Mouse (Mus musculus) splenic B cell, adult 2 months (primary cell): ENCODE measurements around the gene Ddt.

ENCODE experiments used
- DNase-seq: peaks from one replicate; pipeline ENCODE4 v3.0.0-alpha.2; 2011; ENCODE audit warnings: low read depth, low spot score
- H3K27me3 ChIP-seq: 2 replicates; pipeline ENCODE4 v1.6.1; 2012; ENCODE audit warnings: mild to moderate bottlenecking, low read length, moderate library complexity, mixed read lengths; ENCODE audit not compliant: control insufficient read depth, poor library complexity, insufficient read depth, severe bottlenecking
- H3K36me3 ChIP-seq: 2 replicates; pipeline ENCODE4 v1.6.1; 2012; ENCODE audit warnings: mild to moderate bottlenecking, low read length, moderate library complexity, mixed read lengths; ENCODE audit not compliant: control insufficient read depth, poor library complexity, insufficient read depth, severe bottlenecking

Ddt gene

GRCm38 (mm10) chr10:75772795-75773664 is at the start of gene Ddt:
TSS of gene Ddt (minus strand) at chr10:75773414.
- Histone ChIP-seq H3K36me3 (no peaks in the 10 kb centered on the region; the same call in 1 of the 2 replicates), H3K27me3 (no peaks in the 10 kb centered on the region)
- DNase-seq: peak; percentile 94

GRCm38 (mm10) chr10:75822443-75822842 is 49.2 kb upstream of the Ddt start, which contains the start of gene Gstt4:
TSS of gene Gstt4 (minus strand) at chr10:75822543.
- Histone ChIP-seq H3K27me3 (no peaks in the 10 kb centered on the region), H3K36me3 (no peaks in the 10 kb centered on the region)
- no peak for DNase-seq

GRCm38 (mm10) chr10:75819882-75820281 is 46.7 kb upstream of the Ddt start:
- DNase-seq: no peak
- Histone ChIP-seq H3K27me3 (no peaks in the 10 kb centered on the region), H3K36me3 (no peaks in the 10 kb centered on the region)

- no peak for DNase-seq
- Histone ChIP-seq H3K27me3 (no peaks in the 10 kb centered on the region), H3K36me3 (no peaks in the 10 kb centered on the region)
These were observed 45.4 kb upstream of the Ddt start for GRCm38 (mm10) chr10:75818641-75819040.

GRCm38 (mm10) chr10:75804217-75804616 is 31.0 kb upstream of the Ddt start:
- H3K27me3 ChIP-seq: no peaks in the 10 kb centered on the region
- DNase-seq: no peak
- H3K36me3 ChIP-seq: no peaks in the 10 kb centered on the region

- H3K27me3 ChIP-seq: no peaks in the 10 kb centered on the region
- peak; percentile 27 for DNase-seq
These were observed 25.0 kb upstream of the Ddt start, which contains the start of gene Gstt1 for GRCm38 (mm10) chr10:75798176-75798696. TSS of gene Gstt1 (minus strand) at chr10:75798584.

GRCm38 (mm10) chr10:75797619-75798175 is 24.5 kb upstream of the Ddt start:
- no peaks in the 10 kb centered on the region for H3K27me3 ChIP-seq
- H3K36me3 ChIP-seq: no peaks in the 10 kb centered on the region
- DNase-seq: peak; percentile 35

More at GRCm38 (mm10) chr10:75798176-75798696, 25.0 kb upstream of the Ddt start, which contains the start of gene Gstt1:
- no peaks in the 10 kb centered on the region for H3K36me3 ChIP-seq

- DNase-seq: no peak
These were observed 23.7 kb upstream of the Ddt start for GRCm38 (mm10) chr10:75796731-75797516.

GRCm38 (mm10) chr10:75794880-75795279 is 21.7 kb upstream of the Ddt start:
- Histone ChIP-seq H3K27me3 (no peaks in the 10 kb centered on the region), H3K36me3 (no peaks in the 10 kb centered on the region)
- DNase-seq: no peak

More at GRCm38 (mm10) chr10:75796731-75797516, 23.7 kb upstream of the Ddt start:
- Histone ChIP-seq H3K27me3 (no peaks in the 10 kb centered on the region), H3K36me3 (no peaks in the 10 kb centered on the region)

- H3K36me3 ChIP-seq: no peaks in the 10 kb centered on the region
- no peaks in the 10 kb centered on the region; the same call in 1 of the 2 replicates for H3K27me3 ChIP-seq
- DNase-seq: peak; percentile 36
These were observed 17.6 kb upstream of the Ddt start for GRCm38 (mm10) chr10:75790773-75791172.

GRCm38 (mm10) chr10:75789841-75790240 is 16.6 kb upstream of the Ddt start:
- no peak for DNase-seq
- Histone ChIP-seq H3K27me3 (no peaks in the 10 kb centered on the region; the same call in 1 of the 2 replicates), H3K36me3 (no peaks in the 10 kb centered on the region)

GRCm38 (mm10) chr10:75789081-75789735 is 16.0 kb upstream of the Ddt start:
- no peaks in the 10 kb centered on the region; the same call in 1 of the 2 replicates for H3K27me3 ChIP-seq
- DNase-seq: no peak
- H3K36me3 ChIP-seq: no peaks in the 10 kb centered on the region

- Histone ChIP-seq H3K27me3 (no peaks in the 10 kb centered on the region; the same call in 1 of the 2 replicates), H3K36me3 (no peaks in the 10 kb centered on the region)
- no peak for DNase-seq
These were observed 15.1 kb upstream of the Ddt start for GRCm38 (mm10) chr10:75788277-75788676.

- no peak for DNase-seq
These were observed 12.2 kb upstream of the Ddt start for GRCm38 (mm10) chr10:75785442-75785841.

More at GRCm38 (mm10) chr10:75785442-75785841, 12.2 kb upstream of the Ddt start:
- Histone ChIP-seq H3K36me3 (no peaks in the 10 kb centered on the region), H3K27me3 (no peaks in the 10 kb centered on the region; the same call in 1 of the 2 replicates)
